Mouse (Mus musculus) WW6 (cell line): ENCODE measurements around the gene Cep55.
A peak's percentile ranks its signal among the peaks of the same experiment; 100 is the strongest.

Experiments used
- DNase-seq: peaks from one replicate; pipeline ENCODE4 v3.0.0-alpha.2; 2013; ENCODE audit warnings: low read depth, low spot score

The Cep55 gene

GRCm38 (mm10) chr19:38054720-38055192, at the start of gene Cep55:
Gene Cep55, plus strand, starts transcription at chr19:38055011.
- peak; percentile 95 for DNase-seq

GRCm38 (mm10) chr19:38011379-38011778, 43.4 kb upstream of the Cep55 start:
- DNase-seq = no peak

DNA sequence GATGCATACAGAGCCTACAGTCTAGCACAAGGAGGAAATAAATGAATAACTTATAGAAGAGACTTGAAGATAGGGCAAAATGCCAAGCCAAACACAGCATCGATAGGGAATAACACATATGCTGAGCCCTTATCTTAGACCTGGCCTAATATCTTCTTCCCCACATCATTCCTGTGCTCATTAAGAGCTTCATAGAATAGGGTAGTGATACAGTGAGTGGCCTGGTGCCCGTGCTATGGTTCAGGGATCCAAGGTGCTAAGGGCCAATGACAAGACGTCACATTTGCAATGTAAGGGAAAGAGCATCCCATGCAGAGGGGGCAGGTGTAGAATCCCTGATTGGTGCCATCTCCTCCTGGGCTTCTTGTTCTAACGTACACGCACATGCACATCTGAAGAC, 40.4 kb upstream of the Cep55 start:
- no peak for DNase-seq

GRCm38 (mm10) chr19:38015180-38015872, 39.5 kb upstream of the Cep55 start:
- DNase-seq = no peak

GRCm38 (mm10) chr19:38015873-38016254, 38.9 kb upstream of the Cep55 start:
- no peak for DNase-seq

DNA sequence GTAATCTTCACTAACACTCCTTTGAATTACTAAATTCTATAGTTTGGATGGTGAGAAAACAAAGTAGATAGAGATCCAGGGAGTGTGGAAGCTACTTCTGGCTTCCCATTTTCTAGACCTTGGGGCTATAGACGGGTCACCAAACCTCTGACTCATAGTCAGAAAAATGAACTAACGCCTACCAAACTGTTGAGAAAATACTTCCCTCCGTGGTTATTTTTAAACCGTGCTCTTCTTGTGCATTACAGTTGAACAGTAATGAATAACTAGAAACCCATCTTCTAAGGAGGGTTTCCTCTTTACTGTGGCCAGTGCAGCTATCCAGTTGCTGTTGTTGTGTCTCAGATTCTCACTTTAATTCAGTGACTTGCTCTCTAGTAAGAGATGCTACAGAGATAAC, 32.1 kb upstream of the Cep55 start:
- DNase-seq = no peak

- DNase-seq = no peak
Measured at GRCm38 (mm10) chr19:38023603-38024002, 31.2 kb upstream of the Cep55 start.

GRCm38 (mm10) chr19:38025254-38026041, 29.4 kb upstream of the Cep55 start:
- no peak for DNase-seq

DNA sequence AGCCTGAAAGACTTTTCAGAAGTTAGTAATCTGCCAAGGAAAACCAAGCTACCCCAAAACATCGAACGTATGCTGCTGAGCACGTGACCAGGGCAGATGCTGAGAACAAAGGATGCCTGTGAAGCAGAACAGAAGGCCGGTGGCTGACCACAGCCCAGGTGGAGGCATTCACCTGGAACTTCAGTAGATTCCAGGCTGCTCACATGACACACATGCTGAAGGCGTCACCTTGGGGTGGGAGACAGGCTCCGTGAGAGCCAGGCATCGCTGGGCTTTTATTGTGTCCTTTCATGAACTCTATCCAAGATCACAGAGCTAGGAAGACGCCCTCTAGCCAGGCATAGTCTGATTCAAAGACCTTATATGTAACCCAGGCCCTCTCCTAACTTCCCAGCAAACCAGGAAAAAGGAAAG, 28.6 kb upstream of the Cep55 start:
- no peak for DNase-seq

GRCm38 (mm10) chr19:38027389-38027788, 27.4 kb upstream of the Cep55 start:
- DNase-seq = no peak

- no peak for DNase-seq
Measured at GRCm38 (mm10) chr19:38027881-38028521, 26.8 kb upstream of the Cep55 start.

DNA sequence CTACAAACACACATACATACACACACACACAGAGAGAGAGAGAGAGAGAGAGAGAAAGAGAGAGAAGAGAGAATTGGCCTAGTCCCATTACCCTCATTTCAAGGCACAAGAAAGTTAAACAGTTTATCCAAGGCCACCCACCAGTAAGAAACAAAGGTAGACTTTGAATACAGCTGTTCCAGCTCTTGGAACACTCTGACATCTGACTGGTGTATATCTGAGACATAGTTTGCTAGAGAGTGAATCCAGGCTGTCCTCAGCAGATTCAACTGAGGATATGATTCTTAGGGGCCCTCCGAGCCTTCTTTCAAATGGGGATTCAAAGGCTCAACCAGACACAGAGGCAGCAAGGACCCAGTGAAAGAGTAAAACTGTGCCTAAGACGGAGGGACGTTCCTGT, 25.5 kb upstream of the Cep55 start:
- no peak for DNase-seq

DNA sequence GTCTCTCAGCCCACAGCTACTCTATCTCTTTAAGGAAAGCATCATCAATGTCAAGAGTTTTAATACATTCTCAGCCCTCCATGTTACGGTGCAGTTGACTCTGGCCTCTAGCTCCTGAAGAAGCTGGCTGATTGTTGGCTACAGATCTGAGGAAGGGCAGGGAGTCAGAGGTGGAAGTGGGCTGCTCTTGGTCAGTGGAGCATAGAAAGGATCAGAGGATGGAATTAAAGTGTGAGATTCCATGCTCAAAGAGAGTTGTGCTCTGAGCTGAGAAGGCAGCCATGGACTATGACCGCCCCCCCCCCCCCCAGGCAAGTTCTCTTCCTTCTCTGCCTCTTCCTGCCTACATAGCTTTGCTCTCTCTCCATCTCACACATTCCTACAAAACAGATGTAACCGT, 24.9 kb upstream of the Cep55 start:
- no peak for DNase-seq

GRCm38 (mm10) chr19:38030673-38031137, 24.1 kb upstream of the Cep55 start:
- no peak for DNase-seq

GRCm38 (mm10) chr19:38031144-38031543, 23.7 kb upstream of the Cep55 start:
- DNase-seq = no peak

DNA sequence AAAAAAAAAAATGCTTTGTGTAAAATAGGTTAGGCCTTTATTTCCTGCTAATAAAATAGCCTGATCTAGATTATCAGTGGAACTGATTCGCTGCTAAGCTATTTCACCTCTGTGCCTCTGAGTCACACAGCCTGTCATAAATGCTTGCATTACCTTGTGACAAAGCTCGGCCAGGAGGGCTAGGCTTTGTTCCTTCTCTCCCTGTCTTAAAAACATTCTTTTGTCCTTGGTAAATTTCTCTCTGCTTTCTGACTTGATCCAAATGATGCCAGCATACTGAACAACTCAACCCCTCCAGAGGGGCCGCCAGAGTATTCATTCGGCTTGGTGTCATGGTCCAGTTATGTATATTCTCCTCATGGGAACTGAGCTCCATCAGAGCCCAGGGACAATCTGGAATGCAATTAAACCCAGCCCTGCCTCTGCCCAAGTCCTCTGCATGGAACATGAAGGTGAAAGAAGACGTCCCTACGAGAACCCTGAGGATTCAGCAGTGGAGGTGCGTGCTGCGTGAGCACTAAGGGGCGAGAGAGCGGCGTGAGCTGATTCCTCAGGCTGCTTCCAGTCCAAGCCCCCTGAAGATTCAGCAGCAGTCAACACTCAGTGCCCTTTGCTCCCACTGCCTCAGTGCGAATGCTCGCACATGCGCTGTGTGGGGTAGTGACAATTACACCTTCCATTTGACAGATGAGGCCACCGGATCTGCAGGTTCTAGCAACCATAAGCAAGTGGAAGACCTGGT, 21.6 kb upstream of the Cep55 start:
- DNase-seq = no peak

DNA sequence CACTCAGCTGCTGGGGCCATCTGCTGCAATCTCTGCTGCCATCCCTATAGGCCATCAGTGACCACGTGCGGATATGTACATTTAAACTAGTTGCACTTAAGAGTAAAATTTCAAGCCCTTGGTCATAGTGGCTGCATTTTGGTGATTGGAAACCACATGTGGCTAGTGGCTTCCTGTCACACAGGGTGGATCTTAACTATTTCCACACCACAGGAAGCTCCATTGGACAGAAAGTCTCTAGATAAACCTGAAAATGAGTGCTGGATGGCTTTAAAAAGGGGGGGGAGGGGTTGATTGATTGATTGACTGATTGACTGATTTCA, 21.1 kb upstream of the Cep55 start:
- no peak for DNase-seq

GRCm38 (mm10) chr19:38034696-38035095, 20.1 kb upstream of the Cep55 start:
- DNase-seq = no peak

DNA sequence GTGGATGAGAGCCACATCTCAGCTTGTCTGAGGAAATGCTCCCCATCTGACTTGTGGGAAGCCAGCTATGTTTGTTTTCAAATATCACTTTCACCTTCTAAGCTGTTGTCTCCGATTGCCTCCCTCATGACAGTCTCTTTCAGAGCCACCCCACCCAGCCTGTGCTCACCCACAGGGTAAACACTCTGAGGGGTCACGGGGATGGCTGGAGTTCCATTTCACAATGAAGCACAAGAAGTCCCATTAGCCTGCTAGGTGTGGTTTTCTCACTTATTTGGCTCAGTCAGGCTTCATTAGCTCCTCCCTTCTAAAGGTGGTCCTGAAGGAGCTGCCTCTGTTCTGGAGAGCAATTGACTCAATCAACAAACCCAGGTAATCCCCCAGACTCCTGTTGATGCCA, 19.0 kb upstream of the Cep55 start:
- DNase-seq = no peak

DNA sequence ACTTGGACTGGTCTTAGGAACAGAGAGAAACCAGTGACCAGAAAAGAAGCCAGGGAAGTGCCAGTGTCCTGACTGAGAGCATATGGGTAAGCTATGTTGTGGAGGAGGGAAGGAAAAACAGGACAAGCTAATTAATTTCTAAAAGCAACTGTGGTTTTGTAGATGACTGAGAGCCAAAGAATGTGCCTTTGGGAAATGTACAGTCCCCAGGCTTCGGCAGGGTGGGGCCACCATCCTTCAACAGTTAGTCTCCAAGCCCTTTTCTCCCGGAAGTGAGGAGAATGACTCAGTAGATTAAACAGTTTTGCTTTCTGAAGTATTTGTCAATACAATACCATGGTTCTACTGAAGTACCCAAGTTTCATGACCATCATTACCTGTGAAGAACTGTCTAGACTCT, 16.5 kb upstream of the Cep55 start:
- DNase-seq = no peak

DNA sequence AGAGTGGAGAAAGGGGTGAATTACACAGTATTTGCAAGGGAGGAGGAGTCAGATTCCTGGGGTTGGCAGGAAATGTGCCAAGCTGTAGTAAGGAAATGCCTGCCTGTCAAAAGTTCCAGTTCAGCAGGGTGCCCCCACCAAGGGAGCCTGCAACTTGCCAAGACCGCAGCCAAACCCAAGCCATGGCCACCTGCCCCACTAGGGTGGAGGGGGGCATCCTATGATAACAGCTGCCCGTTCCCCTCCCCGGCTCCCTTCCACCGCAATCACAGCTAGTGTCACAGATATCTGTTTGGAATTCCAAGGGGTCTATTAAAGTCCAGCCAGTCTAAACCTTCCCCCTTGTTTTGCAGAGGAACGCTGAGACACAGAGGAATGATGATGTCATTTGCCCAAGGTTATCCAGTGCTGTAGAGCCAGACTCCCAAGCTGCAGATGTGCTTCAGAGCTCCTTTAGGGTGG, 12.5 kb upstream of the Cep55 start:
- no peak for DNase-seq
